Mouse (Mus musculus) megakaryocyte, adult 5-6 weeks (primary cell): Measurements from ENCODE around the gene Gm32742. TPM values are rescaled to one million over a fixed set of nuclear protein-coding genes. Genes with fewer than 3 reads are reported as not detected.

Source experiments
- ATAC-seq: 2 replicates; pipeline ENCODE4 v1.8.0; 2016; ENCODE audit warnings: mild to moderate bottlenecking, inconsistent platforms; ENCODE audit not compliant: poor library complexity, severe bottlenecking
- total RNA-seq, 2 experiments: library from RNA; stranded (forward) in 1 of 2; stranded (reverse) in 1 of 2; fragments of 153-499, 151-499 nt in 1 of 2; fragments of 221-1000, 200-1000 nt in 1 of 2; gene quantifications; 2 replicates each; pipeline versions ENCODE4 v1.2.3 to v1.2.4; 2015 to 2017

Gm32742 gene
- total RNA-seq (2015): not detected in 2 replicates
- not detected in 2 replicates for total RNA-seq (2017)

GRCm38 (mm10) chr9:51165312-51166180 is at the start of gene Gm32742:
TSS of gene Gm32742 (minus strand) at chr9:51165517.
- ATAC-seq: no peak

DNA sequence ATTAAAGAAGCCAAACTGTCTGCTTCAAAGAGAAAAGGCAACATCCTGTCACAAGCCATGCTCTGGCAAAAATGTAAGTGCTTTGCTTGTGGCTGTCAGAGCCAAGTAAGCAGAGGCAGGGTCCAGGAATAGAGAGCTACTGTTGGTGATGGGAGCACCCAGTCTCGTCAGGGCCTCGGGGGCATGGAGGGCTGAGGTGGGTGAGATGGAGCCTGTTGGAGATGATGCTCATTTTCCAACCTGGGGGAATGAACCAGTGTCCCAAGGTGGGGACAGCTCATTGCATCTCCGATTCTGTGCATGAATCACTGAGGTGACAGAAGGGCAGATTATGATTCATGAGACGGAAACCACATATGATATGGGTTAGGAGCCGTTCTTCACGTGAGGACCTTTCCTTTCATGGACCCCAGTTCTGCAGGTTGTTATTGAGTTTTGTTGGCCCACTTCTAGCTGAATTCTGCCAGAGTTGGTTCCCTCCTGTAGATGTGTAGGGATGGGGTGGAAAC is 48.5 kb upstream of the Gm32742 start:
- ATAC-seq: no peak

GRCm38 (mm10) chr9:51213023-51213728 is 47.9 kb upstream of the Gm32742 start, which contains the start of gene Pou2af1:
TSS of gene Pou2af1 (plus strand) at chr9:51213708.
- peak; percentile 45 for ATAC-seq

DNA sequence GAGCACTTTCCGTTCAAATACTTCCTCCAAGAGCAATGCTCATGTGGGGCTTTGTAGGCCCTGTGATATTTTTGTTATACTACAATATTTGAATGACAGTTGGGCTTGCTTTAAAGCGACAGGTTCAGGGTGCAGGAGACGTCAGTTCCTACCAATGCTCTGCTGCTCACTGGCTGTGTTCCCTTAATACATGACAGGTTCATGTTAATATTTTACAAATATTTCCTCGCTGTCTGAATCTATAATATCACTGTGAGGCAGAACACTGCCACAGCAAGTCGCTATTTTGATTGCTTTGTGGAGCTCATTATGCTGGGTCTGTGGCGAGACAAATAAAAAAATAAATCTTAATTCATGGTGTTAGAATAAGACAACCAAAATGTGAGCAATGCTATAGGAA is 45.9 kb upstream of the Gm32742 start:
- ATAC-seq: no peak

DNA sequence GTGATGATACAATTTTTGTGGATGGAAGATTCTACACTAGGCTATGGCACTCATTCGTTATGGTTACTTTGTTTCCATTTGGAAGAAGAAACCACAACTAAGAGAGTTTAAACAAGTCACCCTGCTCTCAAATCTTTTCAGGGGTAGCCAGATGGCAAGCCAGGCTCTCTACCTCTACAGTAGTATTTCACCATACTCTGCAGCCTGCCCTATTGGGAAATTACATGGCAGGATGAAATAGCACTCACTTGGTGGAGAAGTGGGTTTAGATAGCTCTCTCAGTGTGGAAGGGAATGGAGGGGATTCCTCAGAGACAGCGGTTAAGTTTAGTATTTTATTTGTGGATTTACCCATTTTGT is 43.6 kb upstream of the Gm32742 start:
- no peak for ATAC-seq

DNA sequence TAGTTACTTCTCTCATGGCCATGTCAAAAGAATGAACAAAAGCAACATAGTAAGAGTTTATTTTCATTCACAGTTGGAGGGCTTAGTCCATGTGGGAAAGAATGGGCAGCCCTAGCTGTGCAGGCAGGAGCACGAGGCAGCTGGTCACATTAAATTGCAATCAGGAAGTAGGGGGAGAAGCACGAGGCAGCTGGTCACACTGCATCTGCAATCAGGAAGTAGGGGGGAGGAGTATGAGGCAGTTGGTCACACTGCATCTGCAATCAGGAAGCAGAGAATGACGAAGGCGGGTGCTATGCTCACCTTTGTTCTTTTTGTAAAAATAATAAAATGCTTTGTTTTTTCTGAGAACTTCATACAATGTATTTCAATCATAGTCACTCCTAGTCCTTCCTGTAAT is 29.5 kb upstream of the Gm32742 start:
- no peak for ATAC-seq

DNA sequence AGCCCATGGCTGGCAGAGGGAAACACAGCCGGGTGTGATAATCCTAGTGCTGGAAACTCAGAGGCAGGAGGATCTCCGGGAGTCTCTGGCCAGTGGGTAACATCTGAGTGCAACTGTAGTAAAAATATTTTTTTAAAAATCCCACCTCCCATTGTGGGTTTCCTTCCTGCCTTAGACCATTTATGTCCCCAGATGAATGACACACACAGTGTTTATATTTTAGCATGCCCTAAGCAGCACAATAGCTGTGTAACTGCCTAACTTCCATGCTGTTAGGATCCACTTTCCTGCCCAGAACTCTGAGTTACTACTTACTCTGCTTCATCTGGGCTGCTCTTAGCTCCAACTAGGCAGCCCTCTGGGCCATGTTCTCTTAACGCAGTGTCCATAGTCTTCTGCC is 25.3 kb upstream of the Gm32742 start:
- ATAC-seq: no peak

- ATAC-seq: no peak
These were observed 20.6 kb upstream of the Gm32742 start for GRCm38 (mm10) chr9:51185871-51186270.

- ATAC-seq: no peak
These were observed 20.1 kb upstream of the Gm32742 start for GRCm38 (mm10) chr9:51185386-51185785.

DNA sequence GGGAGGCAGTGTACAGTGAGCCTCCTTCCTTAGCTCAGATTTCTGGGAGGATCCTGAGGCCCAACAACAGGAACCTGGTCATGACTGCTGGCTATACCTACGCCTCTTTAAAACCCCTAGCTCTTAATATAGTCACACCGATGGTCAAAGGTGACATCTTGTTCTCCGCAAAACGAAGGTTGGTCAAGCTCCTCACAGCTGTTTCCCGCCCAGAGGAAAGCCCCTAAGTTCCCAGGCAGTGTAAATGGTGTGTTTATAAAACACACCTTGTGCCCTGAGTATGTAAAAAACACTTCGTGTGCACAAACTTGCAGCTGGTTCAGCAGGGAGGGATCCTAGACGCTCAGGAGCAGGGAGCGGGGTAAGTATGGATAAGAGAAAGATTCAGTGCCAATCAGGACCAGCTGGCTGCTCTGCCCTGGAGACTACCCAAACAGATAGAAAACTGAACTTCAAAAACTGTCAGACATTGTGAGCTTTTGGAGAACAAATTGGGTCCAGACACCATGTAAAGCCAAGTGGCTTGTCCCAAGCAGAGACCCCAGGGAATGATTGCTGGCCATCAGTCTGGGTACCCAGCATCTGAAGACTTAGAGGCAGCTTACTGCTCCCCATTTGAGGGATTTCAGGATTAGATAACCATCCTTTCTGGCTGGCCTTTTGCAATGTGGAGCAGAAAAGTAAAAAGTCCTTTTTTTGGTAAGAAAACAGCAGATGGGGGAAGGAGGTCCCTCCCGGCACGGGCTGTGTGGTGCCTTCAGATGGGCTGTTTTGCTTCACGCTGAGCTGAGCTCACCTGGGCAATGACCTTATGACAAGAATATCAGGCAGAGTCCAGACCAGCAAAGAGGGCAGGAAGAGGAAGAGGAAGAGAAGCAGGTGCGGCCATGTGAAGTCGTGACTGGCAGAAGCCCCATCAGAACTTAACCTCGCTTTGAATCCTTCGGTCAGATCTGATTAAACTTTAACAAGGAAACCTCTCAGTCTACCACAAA is 17.7 kb upstream of the Gm32742 start:
- no peak for ATAC-seq

DNA sequence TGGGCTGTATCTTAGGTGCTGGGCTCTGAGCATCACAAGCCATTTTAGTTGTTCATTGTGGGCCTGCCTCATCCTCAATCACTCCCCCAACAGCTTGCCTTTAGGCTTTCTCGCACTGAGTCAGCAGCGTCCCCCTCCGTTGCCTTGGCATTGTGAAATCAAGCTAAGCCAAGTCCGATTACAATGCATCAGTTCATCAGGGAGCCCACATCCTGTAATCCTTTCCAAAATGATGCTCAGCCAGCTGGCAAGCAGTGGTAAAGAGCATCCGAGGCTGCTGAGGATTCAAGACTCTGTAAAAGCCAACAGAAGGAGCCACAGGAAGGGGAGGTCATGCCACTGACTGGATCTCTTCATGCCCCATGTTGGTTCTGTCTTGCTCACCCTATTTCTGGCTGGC is 15.3 kb upstream of the Gm32742 start:
- no peak for ATAC-seq

- ATAC-seq: no peak
These were observed 13.0 kb upstream of the Gm32742 start for GRCm38 (mm10) chr9:51178297-51178696.

- no peak for ATAC-seq
These were observed 10.4 kb upstream of the Gm32742 start for GRCm38 (mm10) chr9:51175722-51176121.

GRCm38 (mm10) chr9:51174890-51175464 is 9.7 kb upstream of the Gm32742 start:
- no peak for ATAC-seq

- ATAC-seq: no peak
These were observed 5.0 kb upstream of the Gm32742 start for GRCm38 (mm10) chr9:51170298-51170697.

GRCm38 (mm10) chr9:51169133-51169532 is 3.8 kb upstream of the Gm32742 start:
- ATAC-seq: no peak

DNA sequence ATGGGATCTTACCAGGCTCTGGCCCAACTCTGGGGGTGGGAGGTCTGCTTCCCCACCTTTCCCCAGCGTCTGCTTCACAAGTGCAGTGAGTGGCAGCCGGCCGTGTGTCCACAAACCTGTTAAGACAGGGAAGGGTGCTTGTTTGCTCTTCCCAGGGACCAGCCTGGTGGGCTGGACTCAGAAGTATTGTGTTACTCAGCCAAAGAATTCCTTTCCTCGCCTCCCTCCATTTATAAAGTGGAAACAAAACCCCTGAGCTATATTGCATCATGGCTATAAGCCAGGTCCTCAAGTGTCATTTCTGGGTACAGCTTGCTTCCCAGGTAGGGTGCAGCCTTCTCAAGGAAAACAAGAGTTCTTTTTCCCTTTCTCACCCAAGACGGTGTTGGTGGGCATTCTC is 3.4 kb upstream of the Gm32742 start:
- ATAC-seq: no peak

DNA sequence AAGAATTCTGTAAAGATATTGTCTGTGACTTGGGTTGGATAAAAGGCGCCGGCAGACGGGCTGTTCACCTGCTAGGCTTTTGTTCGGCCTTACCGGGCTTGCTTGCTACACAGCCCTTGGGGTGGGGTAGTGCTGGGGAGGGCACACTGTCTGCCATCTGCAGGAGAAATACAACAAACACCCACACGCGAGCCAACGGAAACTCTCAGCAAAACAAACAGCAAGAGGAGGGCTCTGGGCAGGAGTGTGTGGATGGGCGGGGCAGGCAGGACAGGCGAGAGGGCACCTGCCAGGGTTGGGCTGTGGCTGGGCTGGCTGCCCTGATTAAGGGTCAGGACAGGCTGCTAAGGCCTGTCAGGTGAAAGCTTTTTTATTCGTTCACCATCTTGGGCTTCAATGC is 2.6 kb upstream of the Gm32742 start:
- no peak for ATAC-seq

DNA sequence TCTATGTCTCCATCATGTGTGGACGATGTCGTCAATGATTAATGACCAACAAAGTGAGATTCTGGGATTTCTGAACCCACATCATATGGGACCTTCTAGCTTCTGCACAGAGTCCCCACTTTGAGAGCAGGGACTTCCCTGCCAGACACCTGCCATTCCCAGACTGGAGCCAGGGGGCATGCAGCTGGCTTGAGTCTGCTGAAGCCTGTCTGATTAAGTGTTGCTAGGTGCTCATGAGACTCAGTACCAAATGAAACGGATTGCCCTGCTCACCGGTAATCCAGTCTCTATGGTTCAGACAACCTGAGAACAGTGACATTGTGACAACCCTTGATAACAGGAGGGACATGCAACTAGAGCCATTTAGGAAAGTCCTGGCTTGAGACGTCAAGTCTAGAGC is 1.3 kb downstream of the Gm32742 start:
- no peak for ATAC-seq

DNA sequence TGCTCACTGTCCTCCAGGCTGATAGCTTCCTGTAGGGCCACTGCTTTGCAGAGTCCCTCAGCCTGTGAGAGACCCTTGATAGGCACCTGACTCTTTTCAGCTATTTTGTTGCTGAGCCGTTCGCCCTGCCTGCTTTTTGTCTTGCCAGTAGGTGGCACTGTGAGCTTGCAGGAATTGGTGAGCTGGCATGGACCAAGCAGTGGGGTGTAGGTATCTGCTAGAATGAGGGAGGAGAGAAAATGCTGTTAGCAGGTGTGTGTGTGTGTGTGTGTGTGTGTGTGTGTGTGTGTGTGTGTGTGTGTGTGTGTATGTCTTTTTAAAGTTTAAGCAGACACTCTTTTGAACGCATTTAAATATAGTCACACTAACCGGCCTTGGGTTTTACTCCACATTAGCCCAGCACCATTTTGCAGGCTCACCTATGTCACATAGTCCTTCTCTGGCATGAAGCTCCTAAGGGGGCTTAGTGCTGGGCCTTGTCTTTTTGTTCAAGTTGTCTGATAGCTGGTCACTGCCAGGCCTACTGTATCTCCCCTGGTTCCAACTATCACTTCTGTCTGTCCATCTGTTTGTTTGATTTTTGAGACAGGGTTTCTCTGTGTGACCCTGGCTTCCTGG is 3.4 kb downstream of the Gm32742 start:
- peak; percentile 67 for ATAC-seq
